Mouse (Mus musculus): ENCODE measurements around the gene Zc3h13.

GRCm38 (mm10) chr14:75303807-75304206, 19.6 kb downstream of the Zc3h13 start:
- TF ChIP-seq EP300 (optimal IDR thresholded peaks at IDR 0.05) (no peak), CTCF (IDR thresholded peaks at IDR 0.05; ENCODE audit: low read depth) (no peak)
